Mouse (Mus musculus): ENCODE measurements around the gene Bap1. TPM values are rescaled to one million over a fixed set of nuclear protein-coding genes. Genes with fewer than 3 reads are reported as not detected.

Bap1 gene
- 20.3 and 22.6 TPM in 2 replicates for polyA plus RNA-seq (2012; rRNA removed)

DNA sequence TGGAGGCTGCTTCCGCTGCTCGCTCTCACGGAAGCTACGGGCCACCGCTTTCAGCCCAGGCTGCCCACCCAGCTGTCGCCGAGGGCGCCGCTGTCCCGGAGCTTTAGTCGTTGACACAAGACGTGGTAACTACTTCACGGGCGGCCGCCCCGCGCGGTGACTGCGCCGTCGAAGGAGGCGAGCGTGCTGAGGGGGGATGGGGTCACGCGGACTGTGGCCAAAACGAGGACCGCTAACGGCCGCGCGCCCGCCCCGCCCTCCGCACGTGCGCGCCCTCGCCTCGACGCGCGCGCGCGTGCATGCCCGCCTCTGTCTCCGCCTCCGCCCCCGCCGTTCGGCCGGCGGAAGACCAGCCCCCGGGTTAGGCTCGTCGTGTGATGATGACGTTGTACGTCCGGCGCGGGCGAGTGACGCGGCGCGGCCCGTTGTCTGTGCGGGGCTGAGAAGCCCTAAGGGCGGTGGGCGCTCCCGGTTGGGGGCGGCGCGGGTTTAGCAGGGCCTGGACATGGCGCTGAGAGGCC is at the start of gene Bap1, which contains the start of gene Phf7:
Gene Bap1 (plus strand): TSS at position 367 of the 521 bp plus-strand sequence.
Gene Phf7 (minus strand): TSS at position 234 of the 521 bp plus-strand sequence.

DNA sequence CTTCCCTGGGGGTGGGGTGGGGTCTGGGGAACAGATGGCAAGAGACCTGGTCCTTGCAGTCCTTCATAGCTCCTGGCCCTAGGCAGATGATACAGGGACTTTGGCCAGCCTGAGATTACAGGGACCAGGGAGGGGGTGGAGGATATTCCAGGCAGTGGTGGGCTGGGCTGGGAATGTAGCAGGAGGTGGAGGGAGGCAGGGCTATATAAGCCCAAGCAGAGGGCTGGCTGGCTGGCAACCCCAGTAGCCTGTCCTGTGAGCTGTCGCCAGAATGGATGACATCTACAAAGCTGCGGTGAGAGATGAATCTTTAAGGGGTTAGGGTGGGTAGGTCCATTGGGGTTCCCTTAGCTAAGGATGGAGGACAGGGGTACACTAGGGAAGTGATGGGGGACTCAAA is 43.2 kb upstream of the Bap1 start, which contains the start of gene Tnnc1:
Gene Tnnc1 (plus strand): TSS at position 229 of the 400 bp plus-strand sequence.

DNA sequence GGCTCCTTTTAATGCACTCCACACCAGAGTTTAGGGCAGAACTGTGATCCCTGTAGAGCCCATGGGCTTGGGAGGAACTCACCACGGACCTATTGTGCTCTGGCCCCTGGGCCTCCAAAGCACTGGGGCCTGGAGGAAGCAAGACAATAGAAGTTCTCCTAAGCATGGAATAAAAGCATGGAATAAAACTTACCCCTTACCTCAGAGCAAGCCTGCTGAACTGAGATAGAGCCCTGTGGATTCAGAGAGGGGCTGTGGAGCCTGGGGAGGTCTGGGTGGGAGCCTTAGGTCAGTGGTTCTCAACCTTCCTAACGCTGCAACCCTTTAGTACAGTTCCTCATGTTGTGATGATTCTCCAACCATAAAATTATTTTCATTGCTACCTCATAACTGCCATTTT is 34.4 kb upstream of the Bap1 start, which contains the start of gene Nisch:
Gene Nisch (minus strand): TSS at position 101 of the 400 bp plus-strand sequence.

DNA sequence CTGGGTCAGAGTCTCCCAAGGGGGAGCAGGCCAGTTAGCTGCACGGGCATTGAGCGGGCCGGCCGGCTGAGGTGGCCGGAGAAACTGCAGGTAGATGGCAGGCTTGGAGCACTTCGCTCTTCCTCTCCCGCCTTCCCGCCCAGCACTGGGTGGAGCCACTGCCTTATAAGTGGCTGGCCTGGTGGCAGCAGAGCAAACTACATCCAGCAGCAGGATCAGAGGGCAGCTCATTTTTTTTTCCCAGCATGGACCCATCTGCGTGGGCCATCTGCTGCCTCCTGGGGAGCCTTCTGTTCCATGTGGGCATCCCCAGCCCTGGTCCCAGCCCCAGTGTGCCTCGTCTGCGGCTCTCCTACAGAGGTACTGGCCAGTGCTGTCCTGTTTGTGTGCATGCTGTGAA is 33.6 kb upstream of the Bap1 start, which contains the start of gene Sema3g:
Gene Sema3g (plus strand): TSS at position 195 of the 400 bp plus-strand sequence.

Other genes starting within 250 kb of the Bap1 start
- 231 and 239 TPM in 2 replicates for gene Spcs1, start 249.8 kb upstream of the Bap1 start, polyA plus RNA-seq (2012; rRNA removed)
- gene Pbrm1, start 232.3 kb upstream of the Bap1 start, polyA plus RNA-seq (2012; rRNA removed), result 7.2 and 7.4 TPM in 2 replicates
- gene Gnl3, start 232.3 kb upstream of the Bap1 start, polyA plus RNA-seq (2012; rRNA removed), result 50.8 and 54.5 TPM in 2 replicates
- gene Smim4, start 122.5 kb upstream of the Bap1 start, polyA plus RNA-seq (2012; rRNA removed), result 20.7 and 25.1 TPM in 2 replicates
- 145 and 192 TPM in 2 replicates for gene Nt5dc2, start 120.4 kb upstream of the Bap1 start, polyA plus RNA-seq (2012; rRNA removed)
- gene Stab1, start 82.8 kb upstream of the Bap1 start, polyA plus RNA-seq (2012; rRNA removed), result 29.0 and 38.2 TPM in 2 replicates
- gene Tnnc1, start 43.1 kb upstream of the Bap1 start, polyA plus RNA-seq (2012; rRNA removed), result 8.8 and 16.5 TPM in 2 replicates
- 112 and 137 TPM in 2 replicates for gene Nisch, start 34.5 kb upstream of the Bap1 start, polyA plus RNA-seq (2012; rRNA removed)
- gene Sema3g, start 33.6 kb upstream of the Bap1 start, polyA plus RNA-seq (2012; rRNA removed), result 0.13 and 0.20 TPM in 2 replicates
- 2.7 and 2.8 TPM in 2 replicates for gene Phf7, start 133 bp upstream of the Bap1 start, polyA plus RNA-seq (2012; rRNA removed)
- 0.07 and 0.08 TPM in 2 replicates for gene Dnah1, start 72.4 kb downstream of the Bap1 start, polyA plus RNA-seq (2012; rRNA removed)
- gene Capn7, start 85.2 kb downstream of the Bap1 start, polyA plus RNA-seq (2012; rRNA removed), result 11.4 and 12.2 TPM in 2 replicates
- 35.3 and 39.9 TPM in 2 replicates for gene Sh3bp5, start 184.6 kb downstream of the Bap1 start, polyA plus RNA-seq (2012; rRNA removed)
- 16.4 and 18.5 TPM in 2 replicates for gene Eaf1, start 242.9 kb downstream of the Bap1 start, polyA plus RNA-seq (2012; rRNA removed)
- gene Mettl6, start 243.6 kb downstream of the Bap1 start, polyA plus RNA-seq (2012; rRNA removed), result 9.9 and 10.5 TPM in 2 replicates